Mouse (Mus musculus): Measurements from ENCODE around the gene Gata3. TPM values are rescaled to one million over a fixed set of nuclear protein-coding genes. Genes with fewer than 3 reads are reported as not detected.

The Gata3 gene
- polyA plus RNA-seq, 1 experiment from 2014 or later: 22.6 TPM

GRCm38 (mm10) chr2:9885217-9885770 lies 4.5 kb downstream of the Gata3 start:
- WGBS: 12% methylated on average over 14 of the region's 14 CpGs
- no peak overlapping the region for H3K4me3 ChIP-seq
- peaks cover 27% of the 10 kb centered on the region for H3K4me1 ChIP-seq
- no peaks in the 10 kb centered on the region for H3K9me3 ChIP-seq
- no peak overlapping the region for H3K27ac ChIP-seq
- peaks cover 76% of the 10 kb centered on the region for H3K27me3 ChIP-seq
- no peaks in the 10 kb centered on the region for H3K36me3 ChIP-seq
- no peak overlapping the region for H3K9ac ChIP-seq
- no peak for ATAC-seq (ENCODE audit: insufficient number of reproducible peaks, insufficient read depth, low FRiP score, low TSS enrichment)
- H3K4me2 ChIP-seq (replicated peaks): no peak overlapping the region

GRCm38 (mm10) chr2:9884533-9885216 lies 5.2 kb downstream of the Gata3 start:
- Histone ChIP-seq H3K27ac (no peak overlapping the region), H3K36me3 (no peaks in the 10 kb centered on the region), H3K9ac (no peak overlapping the region), H3K4me3 (peak overlapping the region; percentile 37), H3K4me2 (replicated peaks) (peak overlapping the region; percentile 85; the same call in 1 of the 2 replicates), H3K27me3 (peaks cover 72% of the 10 kb centered on the region), H3K9me3 (no peaks in the 10 kb centered on the region), H3K4me1 (peaks cover 27% of the 10 kb centered on the region)
- ATAC-seq (ENCODE audit: insufficient number of reproducible peaks, insufficient read depth, low FRiP score, low TSS enrichment): no peak
- 4% methylated on average over 15 of the region's 15 CpGs for WGBS

GRCm38 (mm10) chr2:9883803-9884532 lies 5.9 kb downstream of the Gata3 start:
- Histone ChIP-seq H3K9ac (no peak overlapping the region), H3K36me3 (no peaks in the 10 kb centered on the region), H3K4me3 (peak overlapping the region; percentile 37), H3K4me2 (replicated peaks) (peak overlapping the region; percentile 85), H3K9me3 (no peaks in the 10 kb centered on the region), H3K27me3 (peaks cover 65% of the 10 kb centered on the region), H3K4me1 (peaks cover 22% of the 10 kb centered on the region), H3K27ac (no peak overlapping the region)
- WGBS: under 1% methylated on average over 27 of the region's 27 CpGs
- no peak for ATAC-seq (ENCODE audit: insufficient number of reproducible peaks, insufficient read depth, low FRiP score, low TSS enrichment)

GRCm38 (mm10) chr2:9882926-9883802 lies 6.7 kb downstream of the Gata3 start:
- H3K9ac ChIP-seq: peak overlapping the region; percentile 29; the same call in 1 of the 2 replicates
- peaks cover 22% of the 10 kb centered on the region for H3K4me1 ChIP-seq
- WGBS: under 1% methylated on average over 43 of the region's 43 CpGs
- peak overlapping the region; percentile 37 for H3K4me3 ChIP-seq
- ATAC-seq (ENCODE audit: insufficient number of reproducible peaks, insufficient read depth, low FRiP score, low TSS enrichment): no peak
- no peaks in the 10 kb centered on the region for H3K9me3 ChIP-seq
- H3K27ac ChIP-seq: no peak overlapping the region
- peaks cover 59% of the 10 kb centered on the region for H3K27me3 ChIP-seq
- H3K36me3 ChIP-seq: no peaks in the 10 kb centered on the region
- H3K4me2 ChIP-seq (replicated peaks): peak overlapping the region; percentile 85

GRCm38 (mm10) chr2:9882371-9882925 lies 7.4 kb downstream of the Gata3 start:
- peaks cover 22% of the 10 kb centered on the region for H3K4me1 ChIP-seq
- H3K27me3 ChIP-seq: peaks cover 56% of the 10 kb centered on the region
- peak overlapping the region; percentile 29; the same call in 1 of the 2 replicates for H3K9ac ChIP-seq
- no peaks in the 10 kb centered on the region for H3K9me3 ChIP-seq
- peak overlapping the region; percentile 59 for H3K27ac ChIP-seq
- under 1% methylated on average over 39 of the region's 39 CpGs for WGBS
- H3K36me3 ChIP-seq: no peaks in the 10 kb centered on the region
- peak overlapping the region; percentile 37 for H3K4me3 ChIP-seq
- peak overlapping the region; percentile 85 for H3K4me2 ChIP-seq (replicated peaks)
- no peak for ATAC-seq (ENCODE audit: insufficient number of reproducible peaks, insufficient read depth, low FRiP score, low TSS enrichment)

- Histone ChIP-seq H3K4me1 (peaks cover 26% of the 10 kb centered on the region), H3K36me3 (no peaks in the 10 kb centered on the region), H3K4me3 (peak overlapping the region; percentile 37), H3K27ac (peak overlapping the region; percentile 66), H3K9ac (peak overlapping the region; percentile 46), H3K4me2 (replicated peaks) (peak overlapping the region; percentile 85), H3K27me3 (peaks cover 48% of the 10 kb centered on the region), H3K9me3 (no peaks in the 10 kb centered on the region)
- ATAC-seq (ENCODE audit: insufficient number of reproducible peaks, insufficient read depth, low FRiP score, low TSS enrichment): 0 out of 2 replicates have a peak, but pooled peaks have one; percentile 1
- under 1% methylated on average over 12 of the region's 13 CpGs for WGBS
Observed at GRCm38 (mm10) chr2:9881611-9882023, 8.2 kb downstream of the Gata3 start.

- ATAC-seq (ENCODE audit: insufficient number of reproducible peaks, insufficient read depth, low FRiP score, low TSS enrichment): no peak
- under 1% methylated on average over 33 of the region's 35 CpGs for WGBS
- peaks cover 43% of the 10 kb centered on the region for H3K27me3 ChIP-seq
- H3K9me3 ChIP-seq: no peaks in the 10 kb centered on the region
- H3K4me1 ChIP-seq: peaks cover 26% of the 10 kb centered on the region
- peak within 1 kb of the TSS; percentile 46 for H3K9ac ChIP-seq
- H3K4me3 ChIP-seq: peak within 1 kb of the TSS; percentile 37
- peak within 1 kb of the TSS; percentile 66 for H3K27ac ChIP-seq
- H3K36me3 ChIP-seq: no peaks in the 10 kb centered on the region
- H3K4me2 ChIP-seq (replicated peaks): peak within 1 kb of the TSS; percentile 85
Observed at GRCm38 (mm10) chr2:9881051-9881591, 8.7 kb downstream of the Gata3 start, which contains the start of gene 4930412O13Rik. Gene 4930412O13Rik (plus strand): TSS chr2:9881252.

GRCm38 (mm10) chr2:9880271-9880670 lies 9.6 kb downstream of the Gata3 start:
- Histone ChIP-seq H3K9ac (no peak overlapping the region), H3K27ac (no peak overlapping the region), H3K4me2 (replicated peaks) (peak overlapping the region; percentile 85), H3K4me1 (peaks cover 26% of the 10 kb centered on the region), H3K4me3 (no peak overlapping the region), H3K27me3 (peaks cover 40% of the 10 kb centered on the region), H3K36me3 (no peaks in the 10 kb centered on the region), H3K9me3 (no peaks in the 10 kb centered on the region)
- no peak for ATAC-seq (ENCODE audit: insufficient number of reproducible peaks, insufficient read depth, low FRiP score, low TSS enrichment)
- 2% methylated on average over 11 of the region's 11 CpGs for WGBS

- Histone ChIP-seq H3K4me3 (peak overlapping the region; percentile 49), H3K9ac (0 out of 2 replicates have a peak overlapping the region, but pooled peaks have one; percentile 55), H3K36me3 (no peaks in the 10 kb centered on the region), H3K27me3 (peaks cover 41% of the 10 kb centered on the region), H3K4me2 (replicated peaks) (peak overlapping the region; percentile 85), H3K9me3 (no peaks in the 10 kb centered on the region), H3K27ac (peak overlapping the region; percentile 46; the same call in 1 of the 2 replicates), H3K4me1 (peaks cover 31% of the 10 kb centered on the region)
- WGBS: under 1% methylated on average over 21 of the region's 21 CpGs
- peak; percentile 88 for ATAC-seq (ENCODE audit: insufficient number of reproducible peaks, insufficient read depth, low FRiP score, low TSS enrichment)
Observed at GRCm38 (mm10) chr2:9879493-9879892, 10.3 kb downstream of the Gata3 start.

- H3K4me1 ChIP-seq: peaks cover 31% of the 10 kb centered on the region
- peak overlapping the region; percentile 85 for H3K4me2 ChIP-seq (replicated peaks)
- peak overlapping the region; percentile 46; the same call in 1 of the 2 replicates for H3K27ac ChIP-seq
- peak overlapping the region; percentile 49 for H3K4me3 ChIP-seq
- H3K27me3 ChIP-seq: peaks cover 42% of the 10 kb centered on the region
- peak; percentile 1; the same call in 1 of the 2 replicates for ATAC-seq (ENCODE audit: insufficient number of reproducible peaks, insufficient read depth, low FRiP score, low TSS enrichment)
- H3K9ac ChIP-seq: peak overlapping the region; percentile 55; the same call in 1 of the 2 replicates
- H3K36me3 ChIP-seq: no peaks in the 10 kb centered on the region
- WGBS: under 1% methylated on average over 22 of the region's 22 CpGs
- H3K9me3 ChIP-seq: no peaks in the 10 kb centered on the region
Observed at GRCm38 (mm10) chr2:9879092-9879491, 10.7 kb downstream of the Gata3 start.

All from embryonic facial prominence, embryonic 12.5 days (tissue).